Mouse (Mus musculus) E14TG2a.4 (cell line): ENCODE measurements at regions not wholly inside any gene's neighbourhood (a gene's known extent, or its start where the extent isn't known, plus 50 kb on each side); places are given as distances from the start of the nearest gene placed in this dataset.

ENCODE experiments used
- CTCF ChIP-seq: conservative IDR thresholded peaks from 2 replicates; pipeline ENCODE4 v1.5.1; 2014; ENCODE audit warnings: low read length
- NANOG ChIP-seq: IDR thresholded peaks from 2 replicates; pipeline ENCODE4 v1.6.1; 2014; ENCODE audit warnings: borderline replicate concordance, low read length, mixed read lengths
- POU5F1 ChIP-seq: IDR thresholded peaks from 2 replicates; pipeline ENCODE4 v1.6.1; 2014; ENCODE audit warnings: low read length, borderline replicate concordance

DNA sequence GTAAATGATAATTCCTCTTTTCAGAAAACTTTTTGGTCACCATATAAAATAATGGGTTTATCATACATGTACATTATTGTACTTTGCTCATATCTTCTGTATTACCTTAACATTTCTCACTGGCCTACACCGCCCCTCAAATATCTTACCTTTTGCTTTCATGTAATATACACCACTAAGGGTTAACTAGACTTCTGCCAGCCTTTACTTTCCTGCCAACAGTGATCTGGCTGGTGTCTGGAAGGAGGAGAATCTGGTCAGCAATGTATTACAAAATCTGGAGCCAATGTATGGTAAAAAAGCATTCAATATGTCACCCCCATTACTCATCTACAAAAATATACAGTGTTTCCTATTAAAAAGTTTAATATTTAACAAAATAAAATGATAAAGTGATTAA, 122.6 kb upstream of the Fgf13 start:
- TF ChIP-seq CTCF, result no peak
- TF ChIP-seq POU5F1, result no peak
- TF ChIP-seq NANOG, result no peak
